ENCODE assay signal across 9 mouse cellular contexts in genomic region chr13:85310968-85311367, GRCm38 (mm10). TPM values are rescaled to one million over a fixed set of nuclear protein-coding genes. Genes with fewer than 3 reads are reported as not detected.
DNase-seq lines count a peak whose midpoint lies in the region.
"Had no signal": no experiment of that assay in that cellular context is flagged by ENCODE, and none has a peak within 500 bp of the region (broad histone marks: within the 10 kb centered on the region; RNA-seq: fewer than 3 reads in every experiment).

No protein-coding gene starts in this region.

- DNase-seq in heart, adult 11 months, result peak; percentile 18
- no peak for DNase-seq in heart, postnatal 4 days
- DNase-seq in right cerebral cortex, adult 18-20 months, result peak; percentile 63
- DNase-seq in right cerebral cortex, postnatal 14 days, result no peak
- DNase-seq in layer of hippocampus, adult 9-10 months (ENCODE audit: low spot score), result peak; percentile 54
- no peak for DNase-seq in kidney, postnatal 36 days
- no peak for DNase-seq in ovary, postnatal 10 days (ENCODE audit: low spot score)
- DNase-seq in c-Kit-positive CD71-positive TER-119-positive erythroid progenitor cells, embryonic 14.5 days (ENCODE audit: low spot score), result no peak
- DNase-seq: lung, adult 18-20 months had no signal

RNA-seq across cellular contexts. Expression of gene Rasa1, which starts 22.0 kb away (rescaled TPM):
- 10 to 100 TPM; 48.1 to 49.6 TPM for total RNA-seq in heart, postnatal 4 days (2021)

Comparison
In these comparisons a context has a peak if more than half of its experiments do, and no peak if none do; other contexts are left out.
1. DNase-seq: peak in heart, adult 11 months (single experiment), right cerebral cortex, adult 18-20 months (single experiment) and layer of hippocampus, adult 9-10 months (single experiment); none in heart, postnatal 4 days (single experiment), right cerebral cortex, postnatal 14 days (single experiment), kidney, postnatal 36 days (0 of 2), ovary, postnatal 10 days (single experiment) and c-Kit-positive CD71-positive TER-119-positive erythroid progenitor cells, embryonic 14.5 days (single experiment).